Mouse (Mus musculus): ENCODE measurements around the gene Agrn. TPM values are rescaled to one million over a fixed set of nuclear protein-coding genes. Genes with fewer than 3 reads are reported as not detected.

Agrn gene
- polyA plus RNA-seq, 1 experiment from 2014 or later: 61.7 TPM

DNA sequence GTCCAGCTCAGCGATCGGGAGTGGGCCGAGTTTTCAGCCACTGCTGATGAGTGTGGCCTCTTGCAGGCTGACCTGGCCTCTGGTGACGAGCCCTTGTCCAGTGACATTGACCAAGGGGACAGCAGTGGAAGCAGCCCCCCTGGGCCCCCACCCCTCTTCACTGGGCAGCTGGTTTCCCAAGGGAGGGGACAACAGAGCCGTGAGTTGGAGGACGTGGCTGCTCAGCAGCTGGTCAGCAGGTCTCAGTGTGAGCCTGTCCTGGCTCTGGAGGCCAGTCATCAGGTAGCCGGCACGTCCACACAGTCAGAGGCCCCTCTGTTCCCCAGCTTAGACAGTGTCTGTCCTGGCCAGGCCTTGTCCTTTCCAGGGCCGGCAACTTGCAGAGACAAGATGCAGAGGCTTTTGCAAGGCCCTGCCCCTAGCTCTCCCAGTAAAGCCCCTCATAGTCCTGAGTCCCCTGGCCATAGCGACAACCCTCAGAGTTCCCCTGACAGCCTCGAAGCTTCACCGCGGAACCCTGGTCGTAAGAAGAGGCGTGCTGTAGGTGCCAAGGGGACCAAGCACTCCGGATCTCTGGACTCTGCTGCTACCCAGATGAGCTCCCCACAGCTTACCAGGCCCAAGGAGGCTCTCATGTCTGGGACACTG, 19.9 kb upstream of the Agrn start:
- no peaks in the 10 kb centered on the region for H3K9me3 ChIP-seq
- H3K27ac ChIP-seq (replicated peaks): no peak overlapping the region
- no peaks in the 10 kb centered on the region for H3K27me3 ChIP-seq (replicated peaks; ENCODE audit: low read depth, poor library complexity, severe bottlenecking)
- peaks cover 5% of the 10 kb centered on the region; the same call in 1 of the 2 replicates for H3K4me1 ChIP-seq
- no peak overlapping the region for H3K4me3 ChIP-seq
- DNase-seq (ENCODE audit: low spot score): no peak
- WGBS: 82% methylated on average over 16 of the region's 16 CpGs
- peaks cover 5% of the 10 kb centered on the region; the same call in 1 of the 2 replicates for H3K36me3 ChIP-seq (replicated peaks)

DNA sequence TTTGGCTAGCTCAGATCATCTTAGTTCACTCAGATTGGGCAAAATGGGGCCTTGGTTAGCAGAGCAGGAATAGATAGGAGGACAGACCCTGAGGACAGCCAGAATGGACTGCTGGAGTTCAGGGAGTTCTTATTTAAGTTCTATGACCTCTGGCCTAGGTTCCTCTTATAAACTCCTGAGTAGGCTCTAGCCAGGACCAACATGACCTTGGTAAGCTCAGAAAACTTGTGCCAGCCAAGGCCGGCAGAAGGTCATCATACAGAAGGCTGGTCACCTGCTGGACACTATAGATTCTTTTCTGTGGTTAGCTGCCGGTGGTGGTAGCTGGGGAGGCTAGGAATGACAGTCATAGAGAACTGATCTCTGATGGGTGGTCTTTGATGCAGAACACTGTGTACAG, 18.9 kb upstream of the Agrn start:
- no peaks in the 10 kb centered on the region for H3K9me3 ChIP-seq
- no peak overlapping the region for H3K27ac ChIP-seq (replicated peaks)
- WGBS: 91% methylated on average over 2 of the region's 2 CpGs
- H3K27me3 ChIP-seq (replicated peaks; ENCODE audit: low read depth, poor library complexity, severe bottlenecking): no peaks in the 10 kb centered on the region
- DNase-seq (ENCODE audit: low spot score): no peak
- peaks cover 5% of the 10 kb centered on the region; the same call in 1 of the 2 replicates for H3K4me1 ChIP-seq
- no peaks in the 10 kb centered on the region; the same call in 1 of the 2 replicates for H3K36me3 ChIP-seq (replicated peaks)
- no peak overlapping the region for H3K4me3 ChIP-seq

DNA sequence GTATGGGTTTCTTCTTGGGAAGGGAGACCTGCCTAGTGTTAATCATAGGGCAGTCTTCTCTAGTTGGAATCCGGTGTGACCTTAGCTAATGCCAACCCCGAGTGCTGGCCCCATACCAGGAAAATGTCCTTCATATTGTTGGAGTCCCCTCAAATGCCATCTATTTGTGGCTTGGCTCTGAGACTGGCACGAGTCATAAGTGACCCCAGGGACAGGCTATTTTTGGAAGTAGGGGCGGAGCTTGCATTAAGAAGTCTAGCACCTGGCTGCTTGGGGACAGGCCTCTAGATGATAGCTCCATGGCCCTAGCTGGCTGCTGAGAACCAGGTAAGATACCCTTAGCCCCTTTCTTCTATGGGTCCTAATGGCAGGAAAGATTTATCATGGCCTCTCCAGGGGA, 18.4 kb upstream of the Agrn start, which contains the start of gene Perm1:
Gene Perm1, plus strand, starts transcription at position 220 of the 400 bp plus-strand sequence.
- no peak within 1 kb of the TSS for H3K4me3 ChIP-seq
- no peak within 1 kb of the TSS for H3K27ac ChIP-seq (replicated peaks)
- H3K36me3 ChIP-seq (replicated peaks): no peaks in the 10 kb centered on the region; the same call in 1 of the 2 replicates
- H3K4me1 ChIP-seq: peaks cover 5% of the 10 kb centered on the region; the same call in 1 of the 2 replicates
- H3K27me3 ChIP-seq (replicated peaks; ENCODE audit: low read depth, poor library complexity, severe bottlenecking): no peaks in the 10 kb centered on the region
- 77% methylated on average over 4 of the region's 4 CpGs for WGBS
- no peak for DNase-seq (ENCODE audit: low spot score)
- no peaks in the 10 kb centered on the region for H3K9me3 ChIP-seq

DNA sequence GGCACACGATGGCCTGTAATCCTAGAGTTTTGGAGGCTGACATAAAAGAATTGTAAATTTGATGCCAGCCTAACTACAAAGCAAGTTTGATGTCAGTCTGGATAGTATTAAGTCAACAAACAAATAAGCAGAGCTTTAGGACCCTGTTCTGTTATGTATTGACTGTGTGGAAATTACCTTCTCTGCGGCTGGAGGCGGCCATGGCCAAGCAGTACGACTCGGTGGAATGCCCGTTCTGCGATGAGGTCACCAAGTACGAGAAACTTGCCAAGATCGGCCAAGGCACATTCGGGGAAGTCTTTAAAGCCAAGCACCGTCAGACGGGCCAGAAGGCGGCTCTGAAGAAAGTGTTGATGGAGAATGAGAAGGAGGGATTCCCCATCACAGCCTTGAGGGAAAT, 15.8 kb upstream of the Agrn start:
- DNase-seq (ENCODE audit: low spot score): no peak
- Histone ChIP-seq H3K27me3 (replicated peaks; ENCODE audit: low read depth, poor library complexity, severe bottlenecking) (no peaks in the 10 kb centered on the region), H3K36me3 (replicated peaks) (no peaks in the 10 kb centered on the region; the same call in 1 of the 2 replicates), H3K4me1 (peaks cover 5% of the 10 kb centered on the region; the same call in 1 of the 2 replicates), H3K27ac (replicated peaks) (no peak overlapping the region), H3K4me3 (no peak overlapping the region), H3K9me3 (no peaks in the 10 kb centered on the region)
- WGBS: 93% methylated on average over 13 of the region's 13 CpGs

DNA sequence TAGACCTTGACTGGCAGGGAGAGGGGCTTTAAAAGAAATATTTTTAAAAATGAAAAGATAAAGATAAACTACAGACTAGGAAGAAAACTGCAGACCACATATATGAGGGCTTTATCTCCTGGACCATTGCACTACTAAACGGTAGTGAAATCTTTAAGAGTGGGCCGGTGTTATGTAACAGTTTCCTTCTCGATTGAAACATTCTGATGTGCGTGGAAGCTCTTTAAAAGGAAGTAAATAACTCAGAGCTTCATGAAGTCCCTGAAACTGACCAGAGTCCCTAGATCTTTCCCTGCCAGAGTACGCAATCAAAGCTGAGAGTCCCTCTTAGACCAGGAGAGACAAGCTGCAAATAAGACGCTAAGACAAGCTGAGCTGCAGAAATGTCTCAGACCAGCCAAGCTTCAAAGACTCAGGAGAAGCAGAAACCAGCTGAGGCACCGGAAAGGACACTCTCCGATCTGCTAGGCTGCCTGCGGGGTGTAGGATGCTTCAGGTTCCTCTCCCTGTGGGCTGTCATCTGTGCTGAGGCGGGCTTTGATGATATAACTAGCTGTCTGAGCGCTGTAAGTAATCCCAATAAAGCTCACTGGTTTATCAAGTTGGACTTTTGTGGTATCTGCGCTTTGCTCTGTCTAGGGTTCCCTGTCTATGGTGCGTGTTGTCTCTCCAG, 12.8 kb upstream of the Agrn start:
- H3K4me1 ChIP-seq: no peaks in the 10 kb centered on the region
- no peak overlapping the region for H3K4me3 ChIP-seq
- H3K36me3 ChIP-seq (replicated peaks): no peaks in the 10 kb centered on the region; the same call in 1 of the 2 replicates
- H3K9me3 ChIP-seq: no peaks in the 10 kb centered on the region
- no peak overlapping the region for H3K27ac ChIP-seq (replicated peaks)
- 82% methylated on average over 13 of the region's 13 CpGs for WGBS
- no peak for DNase-seq (ENCODE audit: low spot score)
- peaks cover 10% of the 10 kb centered on the region for H3K27me3 ChIP-seq (replicated peaks; ENCODE audit: low read depth, poor library complexity, severe bottlenecking)

GRCm38 (mm10) chr4:156208872-156209271, 11.6 kb upstream of the Agrn start:
- Histone ChIP-seq H3K9me3 (no peaks in the 10 kb centered on the region), H3K4me1 (peaks cover 11% of the 10 kb centered on the region), H3K27me3 (replicated peaks; ENCODE audit: low read depth, poor library complexity, severe bottlenecking) (peaks cover 22% of the 10 kb centered on the region), H3K4me3 (no peak overlapping the region), H3K27ac (replicated peaks) (no peak overlapping the region), H3K36me3 (replicated peaks) (no peaks in the 10 kb centered on the region; the same call in 1 of the 2 replicates)
- 84% methylated on average over 4 of the region's 4 CpGs for WGBS
- no peak for DNase-seq (ENCODE audit: low spot score)

DNA sequence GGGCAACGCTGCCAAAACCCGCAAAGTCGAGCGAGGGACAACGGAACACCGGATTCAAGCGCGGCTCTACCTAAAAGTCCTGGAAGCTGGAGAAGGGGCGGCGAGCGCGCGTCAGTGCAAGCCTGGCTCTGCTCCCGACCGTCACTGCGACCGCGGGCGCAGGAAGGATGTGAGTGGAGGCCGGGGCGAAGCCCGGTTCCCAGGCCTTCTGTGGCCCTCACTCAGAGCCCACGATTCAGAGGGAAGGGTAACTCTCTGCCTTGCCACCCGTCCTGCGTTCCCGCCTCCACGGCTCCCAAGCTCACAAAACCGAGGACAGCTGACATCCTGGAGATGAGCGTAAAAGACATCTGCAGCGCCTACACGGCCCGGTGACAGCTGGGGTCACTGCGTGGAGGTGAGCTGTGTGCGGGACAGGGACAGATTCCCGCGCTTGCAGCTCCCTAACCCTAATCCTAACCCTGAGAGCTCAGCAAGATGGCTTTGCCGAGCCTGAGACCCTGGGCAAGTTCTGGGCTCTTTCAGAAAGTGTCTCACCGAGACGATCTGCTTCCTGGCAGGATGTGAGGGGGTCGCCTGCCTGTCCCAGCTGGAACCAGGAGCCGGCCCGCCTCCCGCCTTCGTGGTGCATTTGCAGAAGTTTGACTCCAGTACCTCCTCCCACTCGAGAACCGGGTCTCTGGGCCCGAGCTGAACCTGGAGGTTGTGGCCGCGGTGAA, 6.3 kb upstream of the Agrn start:
- Histone ChIP-seq H3K4me1 (peaks cover 30% of the 10 kb centered on the region), H3K27me3 (replicated peaks; ENCODE audit: low read depth, poor library complexity, severe bottlenecking) (peaks cover 42% of the 10 kb centered on the region), H3K4me3 (peak overlapping the region; percentile 71), H3K9me3 (no peaks in the 10 kb centered on the region), H3K27ac (replicated peaks) (peak overlapping the region; percentile 76), H3K36me3 (replicated peaks) (no peaks in the 10 kb centered on the region)
- peak; percentile 55 for DNase-seq (ENCODE audit: low spot score)
- under 1% methylated on average over 49 of the region's 49 CpGs for WGBS

- peaks cover 42% of the 10 kb centered on the region for H3K27me3 ChIP-seq (replicated peaks; ENCODE audit: low read depth, poor library complexity, severe bottlenecking)
- under 1% methylated on average over 39 of the region's 39 CpGs for WGBS
- peak; percentile 86 for DNase-seq (ENCODE audit: low spot score)
- H3K4me1 ChIP-seq: peaks cover 33% of the 10 kb centered on the region
- H3K4me3 ChIP-seq: peak within 1 kb of the TSS; percentile 71
- peak within 1 kb of the TSS; percentile 76 for H3K27ac ChIP-seq (replicated peaks)
- no peaks in the 10 kb centered on the region for H3K36me3 ChIP-seq (replicated peaks)
- H3K9me3 ChIP-seq: no peaks in the 10 kb centered on the region
Observed at GRCm38 (mm10) chr4:156203001-156203412, 5.7 kb upstream of the Agrn start, which contains the start of gene AW011738. Gene AW011738 (plus strand): TSS chr4:156203304.

DNA sequence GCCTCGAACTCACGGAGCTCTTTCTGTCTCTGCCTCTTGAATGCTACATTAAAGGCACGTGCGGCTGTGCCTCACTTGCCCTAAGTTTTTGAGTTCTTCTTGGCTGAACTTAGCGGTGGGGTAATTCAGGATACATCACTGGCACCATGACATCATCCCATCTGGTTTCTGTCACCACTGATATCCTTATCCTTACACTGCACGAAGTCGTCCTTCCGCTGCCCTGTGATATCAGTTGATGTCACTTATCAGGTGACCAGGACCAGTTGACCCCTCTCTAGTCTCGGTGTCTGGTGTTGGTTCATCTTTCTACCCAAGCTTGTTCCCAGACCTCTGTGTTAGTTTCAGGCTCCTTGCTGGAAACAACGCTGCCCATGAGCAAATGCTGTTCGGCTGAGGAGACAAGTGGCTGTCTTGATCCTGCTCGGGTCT, 5.2 kb upstream of the Agrn start:
- no peaks in the 10 kb centered on the region for H3K36me3 ChIP-seq (replicated peaks)
- DNase-seq (ENCODE audit: low spot score): no peak
- H3K4me1 ChIP-seq: peaks cover 37% of the 10 kb centered on the region
- peak overlapping the region; percentile 76 for H3K27ac ChIP-seq (replicated peaks)
- WGBS: 48% methylated on average over 12 of the region's 12 CpGs
- peak overlapping the region; percentile 71 for H3K4me3 ChIP-seq
- H3K27me3 ChIP-seq (replicated peaks; ENCODE audit: low read depth, poor library complexity, severe bottlenecking): peaks cover 42% of the 10 kb centered on the region
- H3K9me3 ChIP-seq: no peaks in the 10 kb centered on the region

GRCm38 (mm10) chr4:156200623-156201475, 3.6 kb upstream of the Agrn start, which contains the start of gene Isg15:
Gene Isg15 (minus strand): TSS chr4:156200818.
- no peak within 1 kb of the TSS for H3K4me3 ChIP-seq
- no peaks in the 10 kb centered on the region for H3K36me3 ChIP-seq (replicated peaks)
- no peak within 1 kb of the TSS for H3K27ac ChIP-seq (replicated peaks)
- no peak for DNase-seq (ENCODE audit: low spot score)
- H3K4me1 ChIP-seq: peaks cover 44% of the 10 kb centered on the region
- H3K9me3 ChIP-seq: no peaks in the 10 kb centered on the region
- WGBS: 65% methylated on average over 10 of the region's 10 CpGs
- peaks cover 43% of the 10 kb centered on the region for H3K27me3 ChIP-seq (replicated peaks; ENCODE audit: low read depth, poor library complexity, severe bottlenecking)

DNA sequence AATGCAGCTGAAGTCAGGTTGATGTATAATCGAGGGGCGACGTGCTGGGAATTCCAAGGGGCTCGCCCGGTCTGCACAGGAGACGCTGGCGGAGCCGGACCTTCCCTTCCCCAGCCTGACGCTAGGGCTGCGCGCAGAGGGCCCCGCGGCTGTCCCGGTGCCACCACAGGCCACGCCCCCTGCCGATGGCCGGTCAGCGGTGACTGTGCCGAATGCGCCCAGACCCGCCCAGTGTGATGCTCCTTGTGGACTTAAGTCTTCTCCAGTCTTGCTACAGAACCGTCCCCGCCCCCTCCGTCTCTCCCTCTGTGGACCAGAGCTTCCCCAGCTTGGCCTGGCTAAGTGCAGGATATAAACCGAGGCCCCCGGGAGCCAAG, 529 bp upstream of the Agrn start:
- Histone ChIP-seq H3K4me1 (peaks cover 53% of the 10 kb centered on the region), H3K27me3 (replicated peaks; ENCODE audit: low read depth, poor library complexity, severe bottlenecking) (peaks cover 24% of the 10 kb centered on the region), H3K36me3 (replicated peaks) (peaks cover 27% of the 10 kb centered on the region), H3K4me3 (peak overlapping the region; percentile 84), H3K27ac (replicated peaks) (peak overlapping the region; percentile 96), H3K9me3 (no peaks in the 10 kb centered on the region)
- WGBS: under 1% methylated on average over 26 of the region's 26 CpGs
- no peak for DNase-seq (ENCODE audit: low spot score)

Data from embryonic facial prominence, embryonic 10.5 days (tissue).